Mouse (Mus musculus) heart, embryonic 15.5 days (tissue): Measurements from ENCODE around the gene Zfp385c. TPM values are rescaled to one million over a fixed set of nuclear protein-coding genes. Genes with fewer than 3 reads are reported as not detected.
"Not testable (repeated sequence)": the region's sequence is repeated elsewhere in the genome, so short reads cannot be mapped to it uniquely, and the experiment has no call there.

Source experiments
- ATAC-seq: fragments of 200-750 bp; cut with Nextera tagmentation; replicated peaks from 2 replicates; pipeline ENCODE4 v1.8.0; 2017; ENCODE audit warnings: low read depth, moderate TSS enrichment; ENCODE audit not compliant: insufficient number of reproducible peaks, insufficient read depth, low FRiP score
- H3K27ac ChIP-seq: fragments of 300-500 bp; sonication (generic); 2 replicates; pipeline ENCODE4 v1.5.1; 2015; ENCODE audit warnings: mild to moderate bottlenecking, inconsistent platforms
- H3K27me3 ChIP-seq: fragments of 300-500 bp; sonication (generic); 2 replicates; pipeline ENCODE4 v1.6.1; 2015; ENCODE audit warnings: inconsistent platforms
- H3K36me3 ChIP-seq: fragments of 300-500 bp; sonication (generic); 2 replicates; pipeline ENCODE4 v1.6.1; 2015; ENCODE audit warnings: mild to moderate bottlenecking, inconsistent platforms
- H3K4me1 ChIP-seq: fragments of 300-500 bp; sonication (generic); replicated peaks from 2 replicates; pipeline ENCODE4 v1.6.1; 2015; ENCODE audit warnings: inconsistent platforms
- H3K4me2 ChIP-seq: fragments of 300-500 bp; sonication (generic); 2 replicates; pipeline ENCODE4 v1.6.1; 2015; ENCODE audit warnings: inconsistent platforms, mild to moderate bottlenecking, moderate library complexity
- H3K4me3 ChIP-seq: fragments of 300-500 bp; sonication (generic); 2 replicates; pipeline ENCODE4 v1.5.1; 2015; ENCODE audit warnings: mild to moderate bottlenecking, inconsistent platforms
- H3K9ac ChIP-seq: fragments of 300-500 bp; sonication (generic); 2 replicates; pipeline ENCODE4 v1.6.1; 2015; ENCODE audit warnings: mild to moderate bottlenecking, inconsistent platforms
- H3K9me3 ChIP-seq: fragments of 300-500 bp; sonication (generic); replicated peaks from 2 replicates; pipeline ENCODE4 v1.6.1; 2016; ENCODE audit warnings: inconsistent platforms
- WGBS: fragments of 180-500 bp; shearing (Covaris S2); methylation state at CpG from one replicate; pipeline ENCODE4 v1.1.7; 2015; ENCODE audit warnings: mixed read lengths; 5-methylcytosine and 5-hydroxymethylcytosine counted together
- polyA plus RNA-seq: library from polyadenylated mRNA; unstranded; fragments of >200 nt; fragmentation: Nextera tagmentation; extraction: Ambion mirVana; gene quantifications from 2 replicates; pipeline ENCODE4 v1.2.1, GENCODE M21; 2015

Zfp385c gene
- polyA plus RNA-seq, 1 experiment from 2014 or later: 0.16 TPM

DNA sequence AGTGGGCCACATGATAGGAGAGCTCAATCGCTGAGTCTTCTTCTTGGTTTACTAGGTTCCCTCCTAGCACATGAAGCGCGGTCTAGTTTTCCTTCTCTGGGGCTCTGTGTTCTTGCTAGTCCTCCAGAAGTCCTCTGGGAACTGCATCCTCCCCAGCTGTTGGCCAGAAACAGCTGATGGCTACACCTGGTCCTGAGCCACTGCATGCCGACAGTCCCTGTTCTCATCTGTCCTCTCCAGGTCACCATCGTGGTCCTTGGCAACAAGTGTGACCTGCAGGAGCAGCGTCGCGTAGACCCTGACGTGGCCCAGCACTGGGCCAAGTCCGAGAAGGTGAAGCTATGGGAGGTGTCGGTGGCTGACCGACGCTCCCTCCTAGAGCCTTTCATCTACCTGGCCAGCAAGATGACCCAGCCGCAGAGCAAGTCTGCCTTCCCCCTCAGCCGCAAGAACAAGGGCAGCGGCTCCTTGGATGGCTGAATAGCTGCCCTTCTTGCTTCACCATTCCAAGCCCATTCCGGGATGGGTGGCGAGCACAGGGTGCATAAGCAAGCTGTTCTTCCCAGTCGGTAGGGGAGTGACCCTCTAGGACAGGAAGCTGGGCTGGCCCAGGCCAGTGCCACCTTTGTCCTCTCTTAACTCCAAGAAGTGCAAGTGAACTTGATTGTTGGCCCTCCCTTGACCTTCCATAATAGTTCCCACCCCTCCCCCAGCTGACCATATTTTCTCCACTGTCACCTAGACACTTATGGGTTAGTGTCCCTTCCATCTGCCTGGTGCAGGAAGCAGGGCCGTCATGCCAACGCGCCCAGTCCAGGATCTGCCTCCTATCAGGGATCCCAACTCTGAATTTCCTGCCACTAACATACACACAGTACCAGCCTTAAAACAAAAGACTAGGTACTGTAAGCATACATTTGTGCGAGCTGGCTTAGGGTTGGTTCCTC, 66.2 kb downstream of the Zfp385c start:
- Histone ChIP-seq H3K9me3 (no peaks in the 10 kb centered on the region), H3K36me3 (peaks cover 19% of the 10 kb centered on the region), H3K4me1 (peaks cover 27% of the 10 kb centered on the region), H3K4me2 (no peak overlapping the region), H3K9ac (no peak overlapping the region), H3K27ac (peak overlapping the region; percentile 13; the same call in 1 of the 2 replicates), H3K4me3 (no peak overlapping the region), H3K27me3 (0 out of 2 replicates have a peak, but pooled peaks cover 9% of the 10 kb centered on the region)
- WGBS: 89% methylated on average over 23 of the region's 23 CpGs
- no peak for ATAC-seq

- Histone ChIP-seq H3K4me2 (peak overlapping the region; percentile 57), H3K4me1 (peaks cover 30% of the 10 kb centered on the region), H3K4me3 (peak overlapping the region; percentile 69; the same call in 1 of the 2 replicates), H3K9me3 (no peaks in the 10 kb centered on the region), H3K9ac (no peak overlapping the region), H3K36me3 (peaks cover 19% of the 10 kb centered on the region), H3K27ac (no peak overlapping the region), H3K27me3 (no peaks in the 10 kb centered on the region)
- no peak for ATAC-seq
- WGBS: 44% methylated on average over 5 of the region's 5 CpGs
Observed at GRCm38 (mm10) chr11:100623867-100624266, 68.4 kb downstream of the Zfp385c start.

- H3K27ac ChIP-seq: peak overlapping the region; percentile 88
- no peaks in the 10 kb centered on the region for H3K27me3 ChIP-seq
- WGBS: under 1% methylated on average over 24 of the region's 24 CpGs
- peaks cover 19% of the 10 kb centered on the region for H3K36me3 ChIP-seq
- H3K4me3 ChIP-seq: peak overlapping the region; percentile 69
- H3K9ac ChIP-seq: peak overlapping the region; percentile 79
- peaks cover 33% of the 10 kb centered on the region for H3K4me1 ChIP-seq
- ATAC-seq: peak; percentile 82
- peak overlapping the region; percentile 57 for H3K4me2 ChIP-seq
- H3K9me3 ChIP-seq: no peaks in the 10 kb centered on the region
Observed at GRCm38 (mm10) chr11:100622714-100623113, 69.5 kb downstream of the Zfp385c start.

DNA sequence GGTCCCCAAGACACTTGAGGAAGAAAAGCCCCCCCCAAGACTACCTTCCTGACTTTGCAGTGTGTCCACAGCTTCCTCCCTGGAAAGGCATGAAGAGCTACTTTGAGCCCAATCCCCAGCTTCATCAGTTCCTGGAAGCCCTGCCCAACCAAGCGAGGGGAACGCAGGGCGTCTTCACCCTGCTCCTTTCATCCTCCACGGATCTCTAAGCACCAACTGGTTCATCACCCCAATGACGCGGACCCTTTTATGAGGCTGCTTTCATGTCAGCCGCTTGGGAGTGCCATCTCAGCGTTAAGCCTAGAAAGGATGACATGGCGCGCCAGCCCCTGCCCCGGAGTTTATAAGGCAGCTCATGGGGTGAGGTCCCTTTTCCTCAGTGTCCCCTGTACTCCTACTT, 72.3 kb downstream of the Zfp385c start, which contains the start of gene Dnajc7:
Dnajc7 (minus strand) TSS at position 187 of the 400 bp plus-strand sequence.
- WGBS: 5% methylated on average over 11 of the region's 11 CpGs
- no peaks in the 10 kb centered on the region for H3K9me3 ChIP-seq
- peak within 1 kb of the TSS; percentile 85 for H3K9ac ChIP-seq
- peak within 1 kb of the TSS; percentile 88 for H3K4me2 ChIP-seq
- no peaks in the 10 kb centered on the region for H3K27me3 ChIP-seq
- ATAC-seq: no peak
- H3K36me3 ChIP-seq: peaks cover 6% of the 10 kb centered on the region
- peak within 1 kb of the TSS; percentile 96 for H3K27ac ChIP-seq
- peaks cover 31% of the 10 kb centered on the region for H3K4me1 ChIP-seq
- peak within 1 kb of the TSS; percentile 83 for H3K4me3 ChIP-seq

DNA sequence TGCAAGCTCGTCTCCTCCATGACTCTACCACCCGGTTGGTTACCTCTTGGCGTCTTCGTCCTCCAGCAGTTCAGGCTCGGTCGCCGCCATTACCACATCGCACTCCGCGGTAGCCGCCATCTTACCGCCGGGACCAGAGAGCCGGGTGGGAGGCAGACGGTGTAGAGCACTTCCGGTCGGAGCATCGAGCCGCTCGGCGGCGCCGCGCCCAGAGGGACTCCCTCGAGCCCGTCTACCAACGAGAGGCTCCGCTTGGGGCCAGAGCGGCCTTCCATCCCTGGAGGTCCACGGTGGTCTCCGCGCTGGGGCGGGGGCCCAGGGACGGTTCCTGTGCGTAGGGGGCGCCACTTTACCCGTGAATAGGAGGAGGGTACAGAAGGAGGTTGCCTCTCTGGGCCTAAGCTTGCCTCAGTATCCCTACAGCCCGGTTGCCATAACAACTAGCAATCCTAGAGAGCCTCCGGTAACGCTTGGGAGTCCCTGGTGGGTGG, 72.7 kb downstream of the Zfp385c start:
- Histone ChIP-seq H3K4me2 (peak overlapping the region; percentile 88), H3K27ac (peak overlapping the region; percentile 96), H3K9ac (peak overlapping the region; percentile 85), H3K9me3 (no peaks in the 10 kb centered on the region), H3K27me3 (no peaks in the 10 kb centered on the region), H3K36me3 (peaks cover 1% of the 10 kb centered on the region; the same call in 1 of the 2 replicates), H3K4me3 (peak overlapping the region; percentile 83), H3K4me1 (peaks cover 31% of the 10 kb centered on the region)
- under 1% methylated on average over 40 of the region's 40 CpGs for WGBS
- peak; percentile 94 for ATAC-seq

GRCm38 (mm10) chr11:100618761-100619484, 73.3 kb downstream of the Zfp385c start, which contains the start of gene Nkiras2:
Nkiras2 (plus strand) TSS chr11:100619244.
- H3K9ac ChIP-seq: peak within 1 kb of the TSS; percentile 85
- H3K27me3 ChIP-seq: no peaks in the 10 kb centered on the region
- H3K9me3 ChIP-seq: no peaks in the 10 kb centered on the region
- peak within 1 kb of the TSS; percentile 83 for H3K4me3 ChIP-seq
- H3K36me3 ChIP-seq: no peaks in the 10 kb centered on the region
- peak within 1 kb of the TSS; percentile 88 for H3K4me2 ChIP-seq
- H3K27ac ChIP-seq: peak within 1 kb of the TSS; percentile 96
- ATAC-seq: peak; percentile 76
- peaks cover 27% of the 10 kb centered on the region for H3K4me1 ChIP-seq
- under 1% methylated on average over 36 of the region's 36 CpGs for WGBS

- Histone ChIP-seq H3K36me3 (no peaks in the 10 kb centered on the region), H3K4me1 (peaks cover 26% of the 10 kb centered on the region), H3K9me3 (no peaks in the 10 kb centered on the region), H3K27me3 (no peaks in the 10 kb centered on the region), H3K9ac (0 out of 2 replicates have a peak overlapping the region, but pooled peaks have one; percentile 38), H3K27ac (peak overlapping the region; percentile 96; the same call in 1 of the 2 replicates), H3K4me2 (peak overlapping the region; percentile 88), H3K4me3 (peak overlapping the region; percentile 83)
- 56% methylated on average over 4 of the region's 4 CpGs for WGBS
- ATAC-seq: no peak
Observed at GRCm38 (mm10) chr11:100617480-100617879, 74.8 kb downstream of the Zfp385c start.

DNA sequence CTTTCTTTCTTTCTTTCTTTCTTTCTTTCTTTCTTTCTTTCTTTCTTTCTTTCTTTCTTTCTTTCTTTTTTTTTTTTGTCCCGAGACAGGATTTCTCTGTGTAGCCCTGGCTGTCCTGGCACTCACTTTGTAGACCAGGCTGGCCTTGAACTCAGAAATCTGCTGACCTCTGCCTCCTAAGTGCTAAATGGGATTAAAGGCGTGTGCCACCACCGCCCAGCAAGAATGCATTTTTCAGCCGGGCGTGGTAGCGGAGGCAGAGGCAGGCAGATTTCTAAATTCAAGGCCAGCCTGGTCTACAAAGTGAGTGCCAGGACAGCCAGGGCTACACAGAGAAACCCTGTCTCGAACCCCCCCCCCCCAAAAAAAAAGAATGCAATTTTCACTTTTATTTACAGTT, 75.4 kb downstream of the Zfp385c start:
- 85% methylated on average over 7 of the region's 7 CpGs for WGBS
- H3K4me3 ChIP-seq, H3K36me3 ChIP-seq: not testable (repeated sequence)

DNA sequence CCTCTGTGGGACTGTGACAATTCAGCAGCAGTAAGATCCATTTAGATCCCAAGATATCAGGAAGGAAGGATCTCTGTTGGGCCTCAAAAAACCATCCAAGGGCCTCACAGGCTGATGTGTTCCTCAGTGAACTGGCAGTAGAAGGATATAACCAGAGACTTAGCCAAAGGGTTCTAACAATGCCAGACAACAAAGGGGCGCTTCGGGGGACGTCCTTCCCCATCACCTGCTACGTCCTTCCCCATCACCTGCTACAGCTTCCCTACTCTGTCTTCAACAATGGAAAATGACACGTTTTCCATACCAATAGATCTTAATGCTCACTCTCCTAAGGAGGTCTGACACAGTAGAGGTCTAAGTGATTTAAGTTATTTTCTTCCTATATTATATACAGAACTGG, 75.9 kb downstream of the Zfp385c start:
- H3K4me2 ChIP-seq: no peak overlapping the region
- no peak overlapping the region for H3K4me3 ChIP-seq
- H3K36me3 ChIP-seq: no peaks in the 10 kb centered on the region
- no peak for ATAC-seq
- WGBS: 81% methylated on average over 5 of the region's 5 CpGs
- H3K4me1 ChIP-seq: peaks cover 35% of the 10 kb centered on the region
- no peak overlapping the region for H3K9ac ChIP-seq
- H3K27ac ChIP-seq: no peak overlapping the region
- H3K27me3 ChIP-seq: no peaks in the 10 kb centered on the region
- no peaks in the 10 kb centered on the region for H3K9me3 ChIP-seq

More for the DNA sequence above, 75.4 kb downstream of the Zfp385c start:
- not testable (repeated sequence) for H3K4me2 ChIP-seq, H3K9me3 ChIP-seq, ATAC-seq, H3K27ac ChIP-seq, H3K27me3 ChIP-seq, H3K9ac ChIP-seq
- H3K4me1 ChIP-seq: peaks cover 32% of the 10 kb centered on the region

DNA sequence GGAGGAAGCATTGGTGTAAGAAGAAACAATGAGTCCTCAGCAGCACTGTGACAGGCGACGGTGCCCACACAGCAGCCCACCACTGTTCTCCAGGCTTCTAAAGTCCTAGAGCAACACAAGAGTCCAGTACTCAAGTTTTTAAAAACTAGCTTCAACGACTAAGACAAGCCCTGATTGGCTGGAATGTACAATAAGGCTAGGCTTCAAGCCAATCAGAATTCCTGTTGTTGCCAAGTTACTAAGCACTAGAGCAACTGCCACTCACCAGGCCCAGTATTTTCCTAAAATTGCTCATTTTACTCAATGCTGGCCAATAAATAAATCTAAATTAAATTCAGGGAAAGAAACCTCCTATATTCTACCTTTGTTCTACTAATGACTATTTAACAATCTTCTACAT, 79.0 kb downstream of the Zfp385c start:
- peaks cover 56% of the 10 kb centered on the region for H3K4me1 ChIP-seq
- no peak for ATAC-seq
- no peak overlapping the region for H3K4me3 ChIP-seq
- H3K9me3 ChIP-seq: no peaks in the 10 kb centered on the region
- H3K27ac ChIP-seq: no peak overlapping the region
- no peak overlapping the region for H3K4me2 ChIP-seq
- H3K27me3 ChIP-seq: no peaks in the 10 kb centered on the region
- H3K36me3 ChIP-seq: peaks cover 1% of the 10 kb centered on the region; the same call in 1 of the 2 replicates
- no peak overlapping the region for H3K9ac ChIP-seq
- WGBS: 80% methylated on average over 3 of the region's 3 CpGs

DNA sequence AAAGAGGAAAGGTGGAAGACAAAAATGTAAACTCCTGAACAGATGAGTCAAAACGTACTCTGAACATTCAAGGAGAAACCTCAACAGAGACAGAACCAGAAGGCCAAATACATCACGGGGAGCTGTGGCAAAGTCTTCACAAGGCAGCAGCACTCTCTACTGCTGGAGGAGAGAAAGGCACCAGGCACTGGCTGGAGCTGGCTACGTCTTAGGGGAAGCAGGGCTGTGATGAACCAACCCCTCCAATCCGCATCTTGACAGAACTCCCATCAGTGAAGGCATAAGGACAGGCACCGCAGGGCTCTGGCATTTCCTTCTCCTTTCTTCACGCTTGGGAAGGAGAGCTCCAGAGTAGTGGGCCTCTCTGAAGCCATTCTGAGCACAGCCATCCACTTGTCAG, 80.6 kb downstream of the Zfp385c start:
- Histone ChIP-seq H3K36me3 (peaks cover 9% of the 10 kb centered on the region; the same call in 1 of the 2 replicates), H3K4me2 (no peak overlapping the region), H3K27ac (0 out of 2 replicates have a peak overlapping the region, but pooled peaks have one; percentile 24), H3K9ac (no peak overlapping the region), H3K4me3 (no peak overlapping the region), H3K4me1 (peaks cover 47% of the 10 kb centered on the region), H3K9me3 (no peaks in the 10 kb centered on the region), H3K27me3 (no peaks in the 10 kb centered on the region)
- ATAC-seq: no peak
- 85% methylated on average over 6 of the region's 6 CpGs for WGBS
